Mouse (Mus musculus): ENCODE measurements around the gene Adcy1.

Gene Adcy1

GRCm38 (mm10) chr11:7063001-7063584 is at the start of gene Adcy1:
Gene Adcy1, plus strand, starts transcription at chr11:7063489.
- DNase-seq = peak; percentile 68

GRCm38 (mm10) chr11:7016907-7017306 is 46.4 kb upstream of the Adcy1 start:
- DNase-seq = no peak

GRCm38 (mm10) chr11:7018078-7018477 is 45.2 kb upstream of the Adcy1 start:
- no peak for DNase-seq

- no peak for DNase-seq
Measured at GRCm38 (mm10) chr11:7019006-7019525, 44.2 kb upstream of the Adcy1 start.

GRCm38 (mm10) chr11:7033063-7033462 is 30.2 kb upstream of the Adcy1 start:
- DNase-seq = no peak

- no peak for DNase-seq
Measured at GRCm38 (mm10) chr11:7039722-7040121, 23.6 kb upstream of the Adcy1 start.

GRCm38 (mm10) chr11:7040801-7041200 is 22.5 kb upstream of the Adcy1 start:
- DNase-seq = no peak

GRCm38 (mm10) chr11:7047176-7047575 is 16.1 kb upstream of the Adcy1 start:
- DNase-seq = no peak

GRCm38 (mm10) chr11:7047584-7047983 is 15.7 kb upstream of the Adcy1 start:
- DNase-seq = no peak

- DNase-seq = no peak
Measured at GRCm38 (mm10) chr11:7053710-7054109, 9.6 kb upstream of the Adcy1 start.

GRCm38 (mm10) chr11:7054662-7055265 is 8.5 kb upstream of the Adcy1 start:
- DNase-seq = no peak

- peak; percentile 27 for DNase-seq
Measured at GRCm38 (mm10) chr11:7055455-7056017, 7.8 kb upstream of the Adcy1 start.

GRCm38 (mm10) chr11:7056121-7056520 is 7.2 kb upstream of the Adcy1 start:
- DNase-seq = no peak

GRCm38 (mm10) chr11:7057781-7058180 is 5.5 kb upstream of the Adcy1 start:
- no peak for DNase-seq

- DNase-seq = no peak
Measured at GRCm38 (mm10) chr11:7061961-7062360, 1.3 kb upstream of the Adcy1 start.

GRCm38 (mm10) chr11:7062566-7062965 is 723 bp upstream of the Adcy1 start:
- no peak for DNase-seq

GRCm38 (mm10) chr11:7063681-7064267 is 485 bp downstream of the Adcy1 start:
- DNase-seq = peak; percentile 47

- no peak for DNase-seq
Measured at GRCm38 (mm10) chr11:7064484-7065185, 1.3 kb downstream of the Adcy1 start.

GRCm38 (mm10) chr11:7065388-7065787 is 2.1 kb downstream of the Adcy1 start:
- no peak for DNase-seq

GRCm38 (mm10) chr11:7065876-7066275 is 2.6 kb downstream of the Adcy1 start:
- DNase-seq = no peak

GRCm38 (mm10) chr11:7067263-7067662 is 4.0 kb downstream of the Adcy1 start:
- no peak for DNase-seq

- DNase-seq = no peak
Measured at GRCm38 (mm10) chr11:7068479-7069235, 5.4 kb downstream of the Adcy1 start.

GRCm38 (mm10) chr11:7069762-7070161 is 6.5 kb downstream of the Adcy1 start:
- no peak for DNase-seq

Measured in thymus, postnatal 4 days (tissue).